Mouse (Mus musculus) intestine, embryonic 15.5 days (tissue): ENCODE results near the gene Dnmbp. TPM values are rescaled to one million over a fixed set of nuclear protein-coding genes. Genes with fewer than 3 reads are reported as not detected.

Experiments
- ATAC-seq: fragments of 200-750 bp; cut with Nextera tagmentation; 2 replicates; pipeline ENCODE4 v1.8.0; 2017; ENCODE audit warnings: moderate TSS enrichment, moderate library complexity
- H3K27ac ChIP-seq: fragments of 300-500 bp; sonication (generic); 2 replicates; pipeline ENCODE4 v1.5.1; 2015; ENCODE audit warnings: mild to moderate bottlenecking, inconsistent platforms
- H3K27me3 ChIP-seq: fragments of 300-500 bp; sonication (generic); replicated peaks from 2 replicates; pipeline ENCODE4 v1.6.1; 2015; ENCODE audit warnings: inconsistent platforms
- H3K36me3 ChIP-seq: fragments of 300-500 bp; sonication (generic); 2 replicates; pipeline ENCODE4 v1.6.1; 2015; ENCODE audit warnings: inconsistent platforms
- H3K4me1 ChIP-seq: fragments of 300-500 bp; sonication (generic); replicated peaks from 2 replicates; pipeline ENCODE4 v1.6.1; 2015; ENCODE audit warnings: inconsistent platforms
- H3K4me2 ChIP-seq: fragments of 300-500 bp; sonication (generic); replicated peaks from 2 replicates; pipeline ENCODE4 v1.6.1; 2015; ENCODE audit warnings: mild to moderate bottlenecking, inconsistent platforms
- H3K4me3 ChIP-seq: fragments of 300-500 bp; sonication (generic); replicated peaks from 2 replicates; pipeline ENCODE4 v1.5.1; 2015; ENCODE audit warnings: inconsistent platforms
- H3K9ac ChIP-seq: fragments of 300-500 bp; sonication (generic); 2 replicates; pipeline ENCODE4 v1.6.1; 2015; ENCODE audit warnings: inconsistent platforms
- H3K9me3 ChIP-seq: fragments of 300-500 bp; sonication (generic); 2 replicates; pipeline ENCODE4 v1.6.1; 2016; ENCODE audit warnings: inconsistent platforms
- WGBS: fragments of 180-500 bp; shearing (Covaris S2); methylation state at CpG from one replicate; pipeline ENCODE4 v1.1.7; 2015; 5-methylcytosine and 5-hydroxymethylcytosine counted together
- polyA plus RNA-seq: library from polyadenylated mRNA; unstranded; fragments of >200 nt; fragmentation: Nextera tagmentation; extraction: Ambion mirVana; gene quantifications from 2 replicates; pipeline ENCODE4 v1.2.1, GENCODE M21; 2015

The Dnmbp gene
- polyA plus RNA-seq, 1 experiment from 2014 or later, result 37.0 TPM

GRCm38 (mm10) chr19:43902887-43903286 lies 37.1 kb downstream of the Dnmbp start:
- H3K27ac ChIP-seq, result no peak overlapping the region
- no peak overlapping the region for H3K9ac ChIP-seq
- H3K4me2 ChIP-seq, result no peak overlapping the region
- peaks cover 20% of the 10 kb centered on the region; the same call in 1 of the 2 replicates for H3K36me3 ChIP-seq
- ATAC-seq, result no peak
- no peak overlapping the region for H3K4me3 ChIP-seq
- peaks cover 14% of the 10 kb centered on the region; the same call in 1 of the 2 replicates for H3K4me1 ChIP-seq
- no peaks in the 10 kb centered on the region for H3K9me3 ChIP-seq
- WGBS, result 69% methylated on average over 12 of the region's 12 CpGs
- H3K27me3 ChIP-seq, result no peaks in the 10 kb centered on the region

GRCm38 (mm10) chr19:43900690-43901089 lies 39.3 kb downstream of the Dnmbp start:
- H3K4me1 ChIP-seq, result peaks cover 14% of the 10 kb centered on the region; the same call in 1 of the 2 replicates
- H3K4me2 ChIP-seq, result no peak overlapping the region
- H3K27me3 ChIP-seq, result no peaks in the 10 kb centered on the region
- no peaks in the 10 kb centered on the region for H3K9me3 ChIP-seq
- H3K9ac ChIP-seq, result no peak overlapping the region
- peak; percentile 78 for ATAC-seq
- H3K36me3 ChIP-seq, result peaks cover 18% of the 10 kb centered on the region; the same call in 1 of the 2 replicates
- no peak overlapping the region for H3K4me3 ChIP-seq
- 77% methylated on average over 9 of the region's 9 CpGs for WGBS
- H3K27ac ChIP-seq, result peak overlapping the region; percentile 4; the same call in 1 of the 2 replicates

GRCm38 (mm10) chr19:43898547-43898946 lies 41.4 kb downstream of the Dnmbp start:
- Histone ChIP-seq H3K36me3 (peaks cover 18% of the 10 kb centered on the region; the same call in 1 of the 2 replicates), H3K4me3 (no peak overlapping the region), H3K27me3 (no peaks in the 10 kb centered on the region), H3K9ac (no peak overlapping the region), H3K27ac (no peak overlapping the region), H3K9me3 (no peaks in the 10 kb centered on the region), H3K4me1 (peaks cover 10% of the 10 kb centered on the region; the same call in 1 of the 2 replicates), H3K4me2 (no peak overlapping the region)
- WGBS, result 53% methylated on average over 10 of the region's 10 CpGs
- ATAC-seq, result no peak

GRCm38 (mm10) chr19:43896441-43896840 lies 43.5 kb downstream of the Dnmbp start:
- Histone ChIP-seq H3K4me1 (peaks cover 10% of the 10 kb centered on the region; the same call in 1 of the 2 replicates), H3K36me3 (peaks cover 8% of the 10 kb centered on the region; the same call in 1 of the 2 replicates), H3K4me2 (no peak overlapping the region), H3K9ac (no peak overlapping the region), H3K9me3 (no peaks in the 10 kb centered on the region), H3K27ac (no peak overlapping the region), H3K4me3 (no peak overlapping the region), H3K27me3 (no peaks in the 10 kb centered on the region)
- no peak for ATAC-seq
- WGBS, result 91% methylated on average over 14 of the region's 14 CpGs

- Histone ChIP-seq H3K9me3 (no peaks in the 10 kb centered on the region), H3K4me3 (no peak overlapping the region), H3K9ac (no peak overlapping the region), H3K4me1 (peaks cover 11% of the 10 kb centered on the region; the same call in 1 of the 2 replicates), H3K36me3 (peaks cover 4% of the 10 kb centered on the region; the same call in 1 of the 2 replicates), H3K27me3 (no peaks in the 10 kb centered on the region), H3K27ac (no peak overlapping the region), H3K4me2 (no peak overlapping the region)
- WGBS, result 86% methylated on average over 5 of the region's 5 CpGs
- no peak for ATAC-seq
These were observed 44.0 kb downstream of the Dnmbp start for GRCm38 (mm10) chr19:43895951-43896350.

GRCm38 (mm10) chr19:43894821-43895220 lies 45.2 kb downstream of the Dnmbp start:
- ATAC-seq, result no peak
- H3K27me3 ChIP-seq, result no peaks in the 10 kb centered on the region
- H3K4me1 ChIP-seq, result peaks cover 13% of the 10 kb centered on the region; the same call in 1 of the 2 replicates
- H3K27ac ChIP-seq, result 0 out of 2 replicates have a peak overlapping the region, but pooled peaks have one; percentile 6
- 37% methylated on average over 9 of the region's 9 CpGs for WGBS
- no peaks in the 10 kb centered on the region for H3K9me3 ChIP-seq
- no peak overlapping the region for H3K4me3 ChIP-seq
- no peak overlapping the region for H3K9ac ChIP-seq
- peaks cover 1% of the 10 kb centered on the region; the same call in 1 of the 2 replicates for H3K36me3 ChIP-seq
- no peak overlapping the region for H3K4me2 ChIP-seq

GRCm38 (mm10) chr19:43894070-43894469 lies 45.9 kb downstream of the Dnmbp start:
- peak; percentile 42 for ATAC-seq
- peak overlapping the region; percentile 52 for H3K27ac ChIP-seq
- H3K27me3 ChIP-seq, result no peaks in the 10 kb centered on the region
- H3K4me3 ChIP-seq, result no peak overlapping the region
- no peaks in the 10 kb centered on the region for H3K36me3 ChIP-seq
- H3K4me2 ChIP-seq, result peak overlapping the region; percentile 22; the same call in 1 of the 2 replicates
- no peak overlapping the region for H3K9ac ChIP-seq
- 16% methylated on average over 7 of the region's 7 CpGs for WGBS
- peaks cover 13% of the 10 kb centered on the region; the same call in 1 of the 2 replicates for H3K4me1 ChIP-seq
- H3K9me3 ChIP-seq, result no peaks in the 10 kb centered on the region

GRCm38 (mm10) chr19:43890487-43890886 lies 49.5 kb downstream of the Dnmbp start:
- Histone ChIP-seq H3K27ac (peak overlapping the region; percentile 93), H3K27me3 (no peaks in the 10 kb centered on the region), H3K9ac (peak overlapping the region; percentile 52), H3K4me1 (peaks cover 17% of the 10 kb centered on the region), H3K4me3 (peak overlapping the region; percentile 44), H3K9me3 (no peaks in the 10 kb centered on the region), H3K4me2 (peak overlapping the region; percentile 56), H3K36me3 (no peaks in the 10 kb centered on the region)
- ATAC-seq, result peak; percentile 88
- WGBS, result 43% methylated on average over 5 of the region's 5 CpGs

- ATAC-seq, result 0 out of 2 replicates have a peak, but pooled peaks have one; percentile 21
- no peak overlapping the region for H3K9ac ChIP-seq
- no peaks in the 10 kb centered on the region for H3K9me3 ChIP-seq
- WGBS, result 61% methylated on average over 2 of the region's 2 CpGs
- H3K4me1 ChIP-seq, result peaks cover 29% of the 10 kb centered on the region
- no peaks in the 10 kb centered on the region for H3K36me3 ChIP-seq
- H3K27ac ChIP-seq, result peak overlapping the region; percentile 37
- H3K4me3 ChIP-seq, result peak overlapping the region; percentile 44
- no peaks in the 10 kb centered on the region for H3K27me3 ChIP-seq
- H3K4me2 ChIP-seq, result peak overlapping the region; percentile 54
These were observed 52.3 kb downstream of the Dnmbp start for GRCm38 (mm10) chr19:43887725-43888124.

- no peak overlapping the region for H3K9ac ChIP-seq
- peaks cover 31% of the 10 kb centered on the region for H3K4me1 ChIP-seq
- peak overlapping the region; percentile 24 for H3K27ac ChIP-seq
- H3K36me3 ChIP-seq, result no peaks in the 10 kb centered on the region
- H3K4me2 ChIP-seq, result peak overlapping the region; percentile 54
- 70% methylated on average over 5 of the region's 5 CpGs for WGBS
- no peaks in the 10 kb centered on the region for H3K27me3 ChIP-seq
- ATAC-seq, result no peak
- H3K9me3 ChIP-seq, result no peaks in the 10 kb centered on the region
- H3K4me3 ChIP-seq, result peak overlapping the region; percentile 44
These were observed 52.7 kb downstream of the Dnmbp start for GRCm38 (mm10) chr19:43887242-43887641.

GRCm38 (mm10) chr19:43886371-43887099 lies 53.5 kb downstream of the Dnmbp start:
- Histone ChIP-seq H3K36me3 (no peaks in the 10 kb centered on the region), H3K9ac (0 out of 2 replicates have a peak overlapping the region, but pooled peaks have one; percentile 21), H3K9me3 (no peaks in the 10 kb centered on the region), H3K27me3 (no peaks in the 10 kb centered on the region), H3K4me3 (peak overlapping the region; percentile 44), H3K27ac (peak overlapping the region; percentile 59), H3K4me1 (peaks cover 31% of the 10 kb centered on the region), H3K4me2 (peak overlapping the region; percentile 54)
- ATAC-seq, result no peak
- whole genome bisulfite sequencing, result 36% methylated on average over 12 of the region's 12 CpGs

GRCm38 (mm10) chr19:43884668-43885498 lies 55.1 kb downstream of the Dnmbp start:
- Histone ChIP-seq H3K4me1 (peaks cover 38% of the 10 kb centered on the region), H3K4me3 (0 out of 2 replicates have a peak overlapping the region, but pooled peaks have one; percentile 44)
- WGBS, result 46% methylated on average over 13 of the region's 13 CpGs

More at GRCm38 (mm10) chr19:43884668-43885498, 55.1 kb downstream of the Dnmbp start:
- Histone ChIP-seq H3K27me3 (no peaks in the 10 kb centered on the region), H3K9me3 (no peaks in the 10 kb centered on the region), H3K9ac (peak overlapping the region; percentile 9; the same call in 1 of the 2 replicates), H3K36me3 (no peaks in the 10 kb centered on the region), H3K4me2 (peak overlapping the region; percentile 54), H3K27ac (peak overlapping the region; percentile 51)
- ATAC-seq, result peak; percentile 50
